Mouse (Mus musculus): ENCODE data around the gene Aars2. TPM values are rescaled to one million over a fixed set of nuclear protein-coding genes. Genes with fewer than 3 reads are reported as not detected.

The Aars2 gene
- polyA plus RNA-seq, 1 experiment from 2014 or later, result 24.2 TPM

- Histone ChIP-seq H3K27me3 (peaks cover 78% of the 10 kb centered on the region), H3K27ac (replicated peaks) (no peak overlapping the region), H3K4me1 (peaks cover 43% of the 10 kb centered on the region), H3K9me3 (no peaks in the 10 kb centered on the region), H3K4me2 (replicated peaks) (peak overlapping the region; percentile 40), H3K9ac (replicated peaks) (peak overlapping the region; percentile 33), H3K4me3 (peak overlapping the region; percentile 19), H3K36me3 (peaks cover 18% of the 10 kb centered on the region)
- ATAC-seq (ENCODE audit: low FRiP score, low read depth), result no peak
- 2% methylated on average over 42 of the region's 46 CpGs for WGBS
Observed at GRCm38 (mm10) chr17:45544873-45545277, 38.2 kb downstream of the Aars2 start.

GRCm38 (mm10) chr17:45545278-45545961 lies 38.8 kb downstream of the Aars2 start:
- H3K4me3 ChIP-seq, result peak overlapping the region; percentile 19
- no peak for ATAC-seq (ENCODE audit: low FRiP score, low read depth)
- H3K27me3 ChIP-seq, result peaks cover 75% of the 10 kb centered on the region
- H3K4me1 ChIP-seq, result peaks cover 48% of the 10 kb centered on the region
- 7% methylated on average over 74 of the region's 74 CpGs for WGBS
- peak overlapping the region; percentile 33 for H3K9ac ChIP-seq (replicated peaks)
- peaks cover 18% of the 10 kb centered on the region for H3K36me3 ChIP-seq
- no peaks in the 10 kb centered on the region for H3K9me3 ChIP-seq
- peak overlapping the region; percentile 40 for H3K4me2 ChIP-seq (replicated peaks)
- no peak overlapping the region for H3K27ac ChIP-seq (replicated peaks)

GRCm38 (mm10) chr17:45546941-45547340 lies 40.3 kb downstream of the Aars2 start:
- no peaks in the 10 kb centered on the region for H3K9me3 ChIP-seq
- peaks cover 73% of the 10 kb centered on the region for H3K27me3 ChIP-seq
- peaks cover 18% of the 10 kb centered on the region for H3K36me3 ChIP-seq
- 71% methylated on average over 16 of the region's 16 CpGs for WGBS
- no peak overlapping the region for H3K4me2 ChIP-seq (replicated peaks)
- H3K9ac ChIP-seq (replicated peaks), result 0 out of 2 replicates have a peak overlapping the region, but pooled peaks have one; percentile 4
- no peak overlapping the region for H3K27ac ChIP-seq (replicated peaks)
- H3K4me3 ChIP-seq, result no peak overlapping the region
- peaks cover 61% of the 10 kb centered on the region for H3K4me1 ChIP-seq
- no peak for ATAC-seq (ENCODE audit: low FRiP score, low read depth)

GRCm38 (mm10) chr17:45547461-45548190 lies 41.0 kb downstream of the Aars2 start:
- 72% methylated on average over 5 of the region's 5 CpGs for WGBS
- no peak overlapping the region for H3K9ac ChIP-seq (replicated peaks)
- no peak for ATAC-seq (ENCODE audit: low FRiP score, low read depth)

GRCm38 (mm10) chr17:45548541-45549512 lies 42.2 kb downstream of the Aars2 start:
- H3K27ac ChIP-seq (replicated peaks), result peak overlapping the region; percentile 93
- peaks cover 60% of the 10 kb centered on the region for H3K4me1 ChIP-seq
- ATAC-seq (ENCODE audit: low FRiP score, low read depth), result peak; percentile 64
- H3K27me3 ChIP-seq, result peaks cover 62% of the 10 kb centered on the region
- peaks cover 18% of the 10 kb centered on the region for H3K36me3 ChIP-seq
- 2% methylated on average over 44 of the region's 68 CpGs for WGBS
- peak overlapping the region; percentile 70 for H3K4me2 ChIP-seq (replicated peaks)
- H3K9me3 ChIP-seq, result no peaks in the 10 kb centered on the region
- peak overlapping the region; percentile 96 for H3K9ac ChIP-seq (replicated peaks)
- peak overlapping the region; percentile 87 for H3K4me3 ChIP-seq

More at GRCm38 (mm10) chr17:45547461-45548190, 41.0 kb downstream of the Aars2 start:
- Histone ChIP-seq H3K36me3 (peaks cover 18% of the 10 kb centered on the region), H3K4me1 (peaks cover 63% of the 10 kb centered on the region), H3K9me3 (no peaks in the 10 kb centered on the region), H3K4me3 (peak overlapping the region; percentile 87; the same call in 1 of the 2 replicates), H3K27me3 (peaks cover 67% of the 10 kb centered on the region), H3K4me2 (replicated peaks) (peak overlapping the region; percentile 70), H3K27ac (replicated peaks) (no peak overlapping the region)

- H3K27me3 ChIP-seq, result peaks cover 61% of the 10 kb centered on the region
- H3K4me2 ChIP-seq (replicated peaks), result peak within 1 kb of the TSS; percentile 70
- peaks cover 52% of the 10 kb centered on the region for H3K4me1 ChIP-seq
- peak within 1 kb of the TSS; percentile 96 for H3K9ac ChIP-seq (replicated peaks)
- peak; percentile 35 for ATAC-seq (ENCODE audit: low FRiP score, low read depth)
- no peaks in the 10 kb centered on the region for H3K9me3 ChIP-seq
- H3K27ac ChIP-seq (replicated peaks), result peak within 1 kb of the TSS; percentile 93
- H3K4me3 ChIP-seq, result peak within 1 kb of the TSS; percentile 87
- under 1% methylated on average over 12 of the region's 29 CpGs for WGBS
- H3K36me3 ChIP-seq, result peaks cover 14% of the 10 kb centered on the region
Observed at GRCm38 (mm10) chr17:45549617-45550181, 43.1 kb downstream of the Aars2 start, which contains the start of gene Tmem151b. Tmem151b (minus strand) TSS chr17:45549677.

GRCm38 (mm10) chr17:45550253-45550652 lies 43.6 kb downstream of the Aars2 start:
- peak overlapping the region; percentile 96 for H3K9ac ChIP-seq (replicated peaks)
- H3K4me1 ChIP-seq, result peaks cover 46% of the 10 kb centered on the region
- peak overlapping the region; percentile 93; the same call in 1 of the 2 replicates for H3K27ac ChIP-seq (replicated peaks)
- peak overlapping the region; percentile 87 for H3K4me3 ChIP-seq
- ATAC-seq (ENCODE audit: low FRiP score, low read depth), result no peak
- H3K27me3 ChIP-seq, result peaks cover 56% of the 10 kb centered on the region
- WGBS, result 27% methylated on average over 5 of the region's 5 CpGs
- peak overlapping the region; percentile 70 for H3K4me2 ChIP-seq (replicated peaks)
- H3K9me3 ChIP-seq, result no peaks in the 10 kb centered on the region
- H3K36me3 ChIP-seq, result peaks cover 8% of the 10 kb centered on the region

- H3K4me3 ChIP-seq, result no peak overlapping the region
Observed at GRCm38 (mm10) chr17:45551249-45551796, 44.7 kb downstream of the Aars2 start.

GRCm38 (mm10) chr17:45551816-45552451 lies 45.3 kb downstream of the Aars2 start:
- Histone ChIP-seq H3K27ac (replicated peaks) (no peak overlapping the region), H3K4me3 (no peak overlapping the region), H3K4me1 (peaks cover 46% of the 10 kb centered on the region), H3K36me3 (0 out of 2 replicates have a peak, but pooled peaks cover 2% of the 10 kb centered on the region), H3K4me2 (replicated peaks) (no peak overlapping the region; the same call in 1 of the 2 replicates), H3K27me3 (peaks cover 51% of the 10 kb centered on the region), H3K9me3 (no peaks in the 10 kb centered on the region), H3K9ac (replicated peaks) (no peak overlapping the region)
- ATAC-seq (ENCODE audit: low FRiP score, low read depth), result no peak
- 4% methylated on average over 8 of the region's 8 CpGs for WGBS

More at GRCm38 (mm10) chr17:45551249-45551796, 44.7 kb downstream of the Aars2 start:
- H3K9me3 ChIP-seq, result no peaks in the 10 kb centered on the region
- 43% methylated on average over 7 of the region's 7 CpGs for WGBS
- H3K9ac ChIP-seq (replicated peaks), result no peak overlapping the region
- peaks cover 8% of the 10 kb centered on the region for H3K36me3 ChIP-seq
- H3K27ac ChIP-seq (replicated peaks), result peak overlapping the region; percentile 60
- no peak for ATAC-seq (ENCODE audit: low FRiP score, low read depth)
- peaks cover 45% of the 10 kb centered on the region for H3K4me1 ChIP-seq
- H3K27me3 ChIP-seq, result peaks cover 51% of the 10 kb centered on the region
- H3K4me2 ChIP-seq (replicated peaks), result no peak overlapping the region

- Histone ChIP-seq H3K36me3 (no peaks in the 10 kb centered on the region), H3K9me3 (no peaks in the 10 kb centered on the region), H3K9ac (replicated peaks) (no peak overlapping the region), H3K4me1 (peaks cover 48% of the 10 kb centered on the region), H3K27me3 (peaks cover 46% of the 10 kb centered on the region), H3K27ac (replicated peaks) (no peak overlapping the region), H3K4me3 (no peak overlapping the region), H3K4me2 (replicated peaks) (no peak overlapping the region)
- no peak for ATAC-seq (ENCODE audit: low FRiP score, low read depth)
- 83% methylated on average over 3 of the region's 3 CpGs for WGBS
Observed at GRCm38 (mm10) chr17:45553065-45553464, 46.4 kb downstream of the Aars2 start.
